Mouse (Mus musculus): ENCODE results near the gene 9330182O14Rik. TPM values are rescaled to one million over a fixed set of nuclear protein-coding genes. Genes with fewer than 3 reads are reported as not detected.
A peak's percentile ranks its signal among the peaks of the same experiment; 100 is the strongest.

9330182O14Rik gene
- polyA plus RNA-seq, 1 experiment from 2014 or later: not detected

GRCm38 (mm10) chr15:40169705-40170104 is 35.5 kb downstream of the 9330182O14Rik start:
- H3K9ac ChIP-seq (ENCODE audit: low read length): no peak overlapping the region; the same call in 1 of the 2 replicates
- DNase-seq (ENCODE audit: low spot score, missing footprints) (peak; percentile 90), ATAC-seq (ENCODE audit: low FRiP score) (peak; percentile 89)
- H3K27me3 ChIP-seq (ENCODE audit: control insufficient read depth, insufficient read depth, low read length): no peaks in the 10 kb centered on the region
- H3K9me3 ChIP-seq (ENCODE audit: control insufficient read depth, low read length): no peaks in the 10 kb centered on the region
- no peak overlapping the region for H3K27ac ChIP-seq (ENCODE audit: low read depth, low read length)
- peaks cover 2% of the 10 kb centered on the region; the same call in 1 of the 2 replicates for H3K4me1 ChIP-seq (ENCODE audit: control insufficient read depth, insufficient read depth, low read length)
- H3K4me2 ChIP-seq: peak overlapping the region; percentile 36
- H3K4me3 ChIP-seq (ENCODE audit: low read depth, low read length): peak overlapping the region; percentile 17; the same call in 1 of the 2 replicates
- no peaks in the 10 kb centered on the region for H3K36me3 ChIP-seq (ENCODE audit: control insufficient read depth, insufficient read depth, low read length)
- 38% methylated on average over 12 of the region's 13 CpGs for WGBS

- Histone ChIP-seq H3K4me1 (ENCODE audit: control insufficient read depth, insufficient read depth, low read length) (no peaks in the 10 kb centered on the region), H3K9ac (ENCODE audit: low read length) (no peak overlapping the region), H3K9me3 (ENCODE audit: control insufficient read depth, low read length) (no peaks in the 10 kb centered on the region), H3K4me2 (no peak overlapping the region), H3K4me3 (ENCODE audit: low read depth, low read length) (no peak overlapping the region), H3K36me3 (ENCODE audit: control insufficient read depth, insufficient read depth, low read length) (no peaks in the 10 kb centered on the region), H3K27me3 (ENCODE audit: control insufficient read depth, insufficient read depth, low read length) (no peaks in the 10 kb centered on the region), H3K27ac (ENCODE audit: low read depth, low read length) (no peak overlapping the region)
- DNase-seq (ENCODE audit: low spot score, missing footprints) (peak; percentile 19), ATAC-seq (ENCODE audit: low FRiP score) (no peak)
- WGBS: 9% methylated on average over 2 of the region's 2 CpGs
Measured at GRCm38 (mm10) chr15:40179423-40179822, 45.3 kb downstream of the 9330182O14Rik start.

- no peaks in the 10 kb centered on the region for H3K9me3 ChIP-seq (ENCODE audit: control insufficient read depth, low read length)
- ATAC-seq (ENCODE audit: low FRiP score) (no peak), DNase-seq (ENCODE audit: low spot score, missing footprints) (peak; percentile 77)
- H3K27me3 ChIP-seq (ENCODE audit: control insufficient read depth, insufficient read depth, low read length): no peaks in the 10 kb centered on the region
- H3K4me1 ChIP-seq (ENCODE audit: control insufficient read depth, insufficient read depth, low read length): no peaks in the 10 kb centered on the region
- no peak overlapping the region for H3K4me2 ChIP-seq
- no peak overlapping the region for H3K27ac ChIP-seq (ENCODE audit: low read depth, low read length)
- H3K36me3 ChIP-seq (ENCODE audit: control insufficient read depth, insufficient read depth, low read length): no peaks in the 10 kb centered on the region
- no peak overlapping the region for H3K9ac ChIP-seq (ENCODE audit: low read length)
- 81% methylated on average over 6 of the region's 6 CpGs for WGBS
- no peak overlapping the region for H3K4me3 ChIP-seq (ENCODE audit: low read depth, low read length)
Measured at GRCm38 (mm10) chr15:40187017-40187416, 52.9 kb downstream of the 9330182O14Rik start.

Small RNAs within 50 kb of the gene (microRNA-seq; reads per million reads assigned to microRNA genes)
- gene Gm25958: not detected
